Mouse (Mus musculus) embryonic fibroblast, embryonic 13.5 days (primary cell): ENCODE results near the gene Rhoq.

ENCODE experiments used
- CTCF ChIP-seq: IDR thresholded peaks from 2 replicates; pipeline ENCODE4 v1.5.1; 2011; ENCODE audit warnings: mild to moderate bottlenecking, control low read depth, low read length, moderate library complexity, borderline replicate concordance; ENCODE audit not compliant: insufficient read depth
- POLR2A ChIP-seq: IDR thresholded peaks from 2 replicates; pipeline ENCODE4 v1.6.1; 2011; ENCODE audit warnings: low read depth, mild to moderate bottlenecking, control low read depth, low read length, moderate library complexity

DNA sequence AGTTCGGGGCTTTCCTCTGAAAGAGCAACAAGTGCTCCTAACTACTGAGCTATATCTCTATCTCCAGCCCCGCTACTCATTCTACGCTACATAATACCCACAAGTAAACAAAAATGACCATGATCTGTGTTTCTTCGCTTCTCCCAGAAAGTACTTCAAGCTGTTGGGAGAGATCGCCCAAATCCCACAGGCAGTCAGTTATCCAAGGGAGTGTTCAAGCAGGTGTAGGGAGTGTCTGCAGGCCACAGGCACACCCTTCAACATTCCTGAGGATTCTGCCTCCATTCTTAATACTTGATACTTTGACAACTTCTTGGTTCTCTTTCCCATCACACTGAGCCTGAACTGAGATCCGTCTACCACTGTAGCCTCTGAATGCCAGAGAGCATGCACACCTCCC, 19.7 kb upstream of the Rhoq start:
- TF ChIP-seq POLR2A (no peak), CTCF (no peak)
